Mouse (Mus musculus): Measurements from ENCODE around the gene Tldc2. TPM values are rescaled to one million over a fixed set of nuclear protein-coding genes. Genes with fewer than 3 reads are reported as not detected.
A peak's percentile ranks its signal among the peaks of the same experiment; 100 is the strongest.

Tldc2 gene
- polyA plus RNA-seq, 1 experiment from 2014 or later, result 0.27 TPM

DNA sequence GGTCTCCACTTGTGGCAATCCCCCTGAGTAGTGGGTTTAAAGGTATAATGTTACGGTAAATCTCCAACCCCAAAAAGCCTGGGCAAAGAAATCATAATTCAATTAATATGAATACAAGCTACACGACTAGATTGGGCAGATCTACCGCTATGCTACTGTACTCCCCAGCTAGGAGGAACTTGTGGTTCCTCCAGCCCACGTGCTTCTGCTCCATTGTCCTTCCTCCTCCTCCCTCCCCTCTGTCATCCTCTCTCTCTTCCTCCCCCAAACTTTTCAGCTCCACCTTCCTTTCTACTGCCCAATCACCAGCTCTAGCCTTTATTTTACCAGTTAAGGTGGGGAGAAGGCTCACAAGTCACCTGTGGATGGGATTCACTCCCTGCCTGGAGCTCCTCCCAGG lies 21.4 kb downstream of the Tldc2 start:
- Histone ChIP-seq H3K9me3 (replicated peaks) (no peaks in the 10 kb centered on the region), H3K4me1 (no peaks in the 10 kb centered on the region), H3K36me3 (peaks cover 79% of the 10 kb centered on the region), H3K9ac (no peak overlapping the region), H3K27ac (no peak overlapping the region), H3K27me3 (no peaks in the 10 kb centered on the region), H3K4me2 (no peak overlapping the region), H3K4me3 (replicated peaks) (no peak overlapping the region)
- WGBS, result 91% methylated on average over 4 of the region's 4 CpGs
- no peak for ATAC-seq (replicated peaks; ENCODE audit: low FRiP score)

DNA sequence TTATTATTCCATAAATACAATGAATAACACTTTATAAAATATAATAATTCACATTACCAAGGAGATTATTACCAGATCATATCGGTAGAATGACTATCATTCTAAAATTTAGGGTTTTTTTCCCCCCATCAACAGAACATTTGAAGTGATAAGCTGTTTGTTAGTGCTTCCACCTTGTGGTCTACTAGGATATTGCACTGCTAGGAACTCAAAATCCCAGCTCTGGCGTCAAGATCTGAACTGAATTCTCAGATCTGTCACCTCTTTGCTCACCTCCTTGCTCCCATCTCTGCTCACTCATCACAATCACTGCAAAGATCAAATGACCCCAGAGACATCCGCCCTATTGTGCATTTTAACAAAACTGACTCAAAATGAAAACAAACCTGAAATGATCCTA lies 30.1 kb downstream of the Tldc2 start:
- H3K36me3 ChIP-seq, result peaks cover 66% of the 10 kb centered on the region
- no peaks in the 10 kb centered on the region for H3K27me3 ChIP-seq
- ATAC-seq (replicated peaks; ENCODE audit: low FRiP score), result no peak
- H3K27ac ChIP-seq, result no peak overlapping the region
- H3K4me1 ChIP-seq, result no peaks in the 10 kb centered on the region
- H3K9me3 ChIP-seq (replicated peaks), result no peaks in the 10 kb centered on the region
- H3K4me2 ChIP-seq, result no peak overlapping the region
- H3K9ac ChIP-seq, result no peak overlapping the region
- 23% methylated on average over 3 of the region's 3 CpGs for WGBS
- H3K4me3 ChIP-seq (replicated peaks), result no peak overlapping the region

DNA sequence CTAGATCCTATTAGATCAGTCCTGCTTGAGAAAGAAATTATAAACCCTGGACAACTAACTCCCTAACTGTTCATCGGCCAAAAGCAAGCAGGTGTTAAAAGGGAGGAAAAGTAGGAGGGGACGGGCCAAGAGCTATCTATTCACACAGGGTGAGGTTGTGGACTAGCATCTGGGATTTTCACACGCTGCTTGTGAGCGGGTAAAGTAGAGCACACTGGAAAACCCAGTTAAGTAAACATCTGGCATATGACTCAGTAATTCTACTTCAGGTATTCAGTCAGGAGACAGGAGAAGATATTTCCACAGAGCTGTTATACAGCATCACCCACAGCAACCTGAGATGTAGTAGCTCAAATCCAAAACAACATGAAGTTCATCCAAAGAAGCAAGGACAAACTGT lies 31.7 kb downstream of the Tldc2 start:
- H3K27ac ChIP-seq, result no peak overlapping the region
- H3K27me3 ChIP-seq, result no peaks in the 10 kb centered on the region
- no peak for ATAC-seq (replicated peaks; ENCODE audit: low FRiP score)
- H3K9ac ChIP-seq, result no peak overlapping the region
- no peak overlapping the region for H3K4me2 ChIP-seq
- H3K4me3 ChIP-seq (replicated peaks), result no peak overlapping the region
- peaks cover 63% of the 10 kb centered on the region for H3K36me3 ChIP-seq
- 81% methylated on average over 4 of the region's 4 CpGs for WGBS
- H3K4me1 ChIP-seq, result no peaks in the 10 kb centered on the region
- H3K9me3 ChIP-seq (replicated peaks), result no peaks in the 10 kb centered on the region

DNA sequence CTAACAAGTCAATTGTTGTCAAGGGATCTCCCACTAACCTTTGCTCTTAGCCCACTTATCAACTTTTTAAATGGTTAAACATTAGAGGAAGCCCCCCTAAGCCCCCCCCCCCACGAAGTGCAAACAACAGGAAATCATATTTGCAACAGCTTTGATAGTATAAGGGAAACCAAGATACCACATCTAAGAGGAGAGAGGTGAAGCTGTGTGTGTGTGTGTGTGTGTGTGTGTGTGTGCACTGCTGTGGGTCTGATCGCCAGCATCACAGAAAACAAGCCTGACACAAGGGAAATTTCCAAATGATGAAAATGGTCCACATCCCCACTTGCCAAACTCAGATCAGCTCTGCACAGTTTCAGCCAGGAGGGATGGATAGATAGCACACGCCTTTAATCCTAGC lies 32.2 kb downstream of the Tldc2 start:
- Histone ChIP-seq H3K4me3 (replicated peaks) (no peak overlapping the region), H3K27ac (no peak overlapping the region), H3K4me1 (no peaks in the 10 kb centered on the region), H3K9me3 (replicated peaks) (no peaks in the 10 kb centered on the region), H3K36me3 (peaks cover 57% of the 10 kb centered on the region), H3K4me2 (no peak overlapping the region), H3K27me3 (no peaks in the 10 kb centered on the region), H3K9ac (no peak overlapping the region)
- ATAC-seq (replicated peaks; ENCODE audit: low FRiP score), result no peak
- 76% methylated on average over 3 of the region's 3 CpGs for WGBS

DNA sequence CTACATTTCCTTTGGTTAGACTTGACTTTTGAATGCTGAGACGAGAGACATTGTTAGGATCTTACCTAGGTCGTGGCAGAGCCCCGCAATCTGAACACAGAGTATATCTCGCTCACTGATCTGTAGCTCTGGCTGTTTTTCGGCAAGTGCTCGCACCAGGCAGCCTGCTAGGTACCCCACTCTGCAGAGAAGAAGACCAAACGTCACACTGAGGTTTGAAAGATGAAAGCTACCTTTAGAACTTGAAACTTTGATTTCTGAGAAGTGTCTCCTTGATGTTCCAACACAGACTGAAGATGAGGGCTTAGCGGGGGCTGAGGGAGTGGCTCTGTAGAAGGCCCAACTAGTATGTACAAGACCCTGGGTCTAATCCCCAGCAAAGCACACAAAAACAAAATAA lies 34.9 kb downstream of the Tldc2 start:
- Histone ChIP-seq H3K27ac (no peak overlapping the region), H3K36me3 (peaks cover 56% of the 10 kb centered on the region), H3K4me1 (no peaks in the 10 kb centered on the region), H3K27me3 (no peaks in the 10 kb centered on the region), H3K4me2 (no peak overlapping the region), H3K9ac (no peak overlapping the region), H3K9me3 (replicated peaks) (no peaks in the 10 kb centered on the region), H3K4me3 (replicated peaks) (no peak overlapping the region)
- 91% methylated on average over 8 of the region's 8 CpGs for WGBS
- no peak for ATAC-seq (replicated peaks; ENCODE audit: low FRiP score)

DNA sequence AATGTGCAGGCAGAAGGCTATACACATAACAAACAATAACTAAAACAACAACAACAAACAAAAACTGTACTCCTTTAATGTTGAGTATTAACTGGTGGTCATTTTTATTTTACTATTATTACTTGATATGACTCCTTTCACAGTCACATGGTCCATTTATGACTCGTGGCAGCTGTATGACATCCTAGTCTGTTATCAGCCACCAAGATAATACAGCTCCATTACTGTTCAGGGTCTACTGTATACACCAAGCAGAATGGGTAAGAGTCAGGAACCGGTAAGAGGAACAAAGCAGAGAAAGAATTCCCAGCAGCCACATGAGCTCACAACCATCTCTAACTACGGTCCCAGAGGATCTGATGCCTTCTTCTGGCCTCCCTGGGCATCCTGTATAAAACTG lies 38.4 kb downstream of the Tldc2 start:
- Histone ChIP-seq H3K4me2 (no peak overlapping the region), H3K27me3 (no peaks in the 10 kb centered on the region), H3K9me3 (replicated peaks) (no peaks in the 10 kb centered on the region), H3K36me3 (peaks cover 60% of the 10 kb centered on the region), H3K4me3 (replicated peaks) (no peak overlapping the region), H3K4me1 (no peaks in the 10 kb centered on the region), H3K9ac (no peak overlapping the region), H3K27ac (no peak overlapping the region)
- ATAC-seq (replicated peaks; ENCODE audit: low FRiP score), result no peak
- WGBS, result 86% methylated on average over 3 of the region's 3 CpGs

DNA sequence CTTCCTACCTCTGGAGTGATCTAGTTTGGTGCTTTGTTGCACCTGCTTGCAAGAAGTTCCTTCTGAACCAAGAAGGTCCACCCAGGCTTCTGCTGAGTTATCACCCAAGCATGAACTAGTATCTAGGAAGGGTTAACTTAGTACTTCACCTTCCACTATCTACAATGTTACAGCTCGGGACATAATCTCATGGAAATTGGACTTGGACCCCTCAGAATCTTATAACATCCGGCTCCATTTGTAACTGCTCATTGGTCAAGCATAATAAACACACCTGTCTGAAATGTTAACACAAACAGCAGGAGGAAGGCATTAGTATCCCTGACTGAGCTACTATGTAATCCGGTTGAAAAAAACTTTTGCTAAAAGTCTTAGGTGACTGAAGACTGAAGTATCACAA lies 40.5 kb downstream of the Tldc2 start:
- no peak for ATAC-seq (replicated peaks; ENCODE audit: low FRiP score)
- Histone ChIP-seq H3K27me3 (no peaks in the 10 kb centered on the region), H3K4me2 (no peak overlapping the region), H3K36me3 (peaks cover 45% of the 10 kb centered on the region), H3K4me1 (0 out of 2 replicates have a peak, but pooled peaks cover 2% of the 10 kb centered on the region), H3K9me3 (replicated peaks) (no peaks in the 10 kb centered on the region), H3K9ac (no peak overlapping the region), H3K4me3 (replicated peaks) (no peak overlapping the region), H3K27ac (no peak overlapping the region)
- WGBS, result 83% methylated on average over 3 of the region's 3 CpGs

DNA sequence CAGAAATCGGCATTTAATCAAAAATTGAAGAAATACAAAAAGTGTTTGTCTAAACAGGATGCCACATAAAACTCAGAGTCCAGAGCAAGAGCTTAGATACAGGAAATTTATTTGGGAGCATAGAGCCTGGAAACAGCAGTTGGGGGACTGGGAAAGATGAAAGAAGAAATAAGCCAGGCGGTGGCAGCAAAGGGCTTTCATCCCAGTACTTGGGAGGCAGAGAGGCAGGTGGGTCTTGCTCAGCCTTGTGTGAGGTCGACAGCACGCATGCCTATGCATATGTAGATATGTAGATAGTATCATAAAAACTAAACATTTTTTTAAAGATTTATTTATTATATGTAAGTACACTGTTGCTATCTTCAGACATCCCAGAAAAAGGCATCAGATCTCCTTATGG lies 41.2 kb downstream of the Tldc2 start:
- Histone ChIP-seq H3K4me3 (replicated peaks) (no peak overlapping the region), H3K36me3 (peaks cover 41% of the 10 kb centered on the region), H3K4me2 (no peak overlapping the region), H3K9ac (no peak overlapping the region), H3K27me3 (no peaks in the 10 kb centered on the region), H3K4me1 (peaks cover 5% of the 10 kb centered on the region; the same call in 1 of the 2 replicates), H3K9me3 (replicated peaks) (no peaks in the 10 kb centered on the region), H3K27ac (no peak overlapping the region)
- ATAC-seq (replicated peaks; ENCODE audit: low FRiP score), result no peak
- WGBS, result 68% methylated on average over 4 of the region's 4 CpGs

DNA sequence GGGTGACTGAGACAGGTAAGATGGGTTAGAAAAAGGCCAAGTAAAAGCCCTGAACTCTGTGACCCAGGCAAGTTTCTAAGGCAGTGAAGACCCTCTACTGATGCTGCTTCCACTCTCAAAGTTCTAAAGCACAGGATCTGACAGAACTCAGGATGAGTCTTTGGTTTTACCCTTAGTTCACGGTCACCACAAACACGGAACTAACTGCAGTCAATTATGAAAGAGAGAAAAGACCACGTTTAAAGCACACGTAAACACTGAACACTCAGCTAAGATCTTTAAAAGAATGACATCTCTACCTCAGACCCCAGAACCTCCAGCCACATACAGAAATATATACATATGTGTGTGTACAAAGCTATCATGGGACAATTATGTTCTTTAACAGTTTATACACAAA lies 42.2 kb downstream of the Tldc2 start:
- Histone ChIP-seq H3K36me3 (peaks cover 39% of the 10 kb centered on the region), H3K27me3 (no peaks in the 10 kb centered on the region), H3K9me3 (replicated peaks) (no peaks in the 10 kb centered on the region), H3K4me2 (no peak overlapping the region), H3K9ac (no peak overlapping the region), H3K4me1 (peaks cover 12% of the 10 kb centered on the region), H3K4me3 (replicated peaks) (no peak overlapping the region), H3K27ac (no peak overlapping the region)
- 85% methylated on average over 4 of the region's 4 CpGs for WGBS
- no peak for ATAC-seq (replicated peaks; ENCODE audit: low FRiP score)

DNA sequence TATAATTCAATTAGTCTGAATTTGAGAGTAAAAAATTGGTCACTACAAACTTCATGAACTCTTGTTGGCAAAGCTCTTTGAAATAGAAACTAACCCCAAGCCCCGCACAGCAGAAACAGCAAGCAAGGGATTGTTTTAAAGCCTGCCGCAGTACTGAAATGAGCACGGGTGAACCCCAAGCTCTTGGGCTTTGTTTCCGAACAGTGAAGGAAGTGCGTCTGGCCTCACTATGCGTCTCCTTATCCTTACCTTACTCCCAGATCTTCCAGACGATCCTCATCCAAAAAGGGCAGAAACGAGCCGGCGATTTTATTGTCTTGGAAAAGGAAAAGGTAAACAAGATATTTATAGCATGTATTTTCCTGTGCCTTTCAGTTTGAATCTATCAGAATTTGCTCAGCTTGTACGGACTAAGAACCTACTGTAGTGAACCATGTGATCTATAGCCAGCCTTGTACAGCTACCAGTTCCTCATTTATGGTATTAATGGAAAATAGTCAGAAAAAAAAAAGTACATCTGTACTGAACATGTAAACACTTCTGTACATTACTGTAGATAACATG lies 42.8 kb downstream of the Tldc2 start:
- no peaks in the 10 kb centered on the region for H3K27me3 ChIP-seq
- WGBS, result 71% methylated on average over 11 of the region's 11 CpGs
- no peak overlapping the region for H3K4me2 ChIP-seq
- no peaks in the 10 kb centered on the region for H3K9me3 ChIP-seq (replicated peaks)
- no peak overlapping the region for H3K4me3 ChIP-seq (replicated peaks)
- ATAC-seq (replicated peaks; ENCODE audit: low FRiP score), result no peak
- H3K4me1 ChIP-seq, result peaks cover 14% of the 10 kb centered on the region
- peaks cover 34% of the 10 kb centered on the region for H3K36me3 ChIP-seq
- H3K9ac ChIP-seq, result no peak overlapping the region
- no peak overlapping the region for H3K27ac ChIP-seq

DNA sequence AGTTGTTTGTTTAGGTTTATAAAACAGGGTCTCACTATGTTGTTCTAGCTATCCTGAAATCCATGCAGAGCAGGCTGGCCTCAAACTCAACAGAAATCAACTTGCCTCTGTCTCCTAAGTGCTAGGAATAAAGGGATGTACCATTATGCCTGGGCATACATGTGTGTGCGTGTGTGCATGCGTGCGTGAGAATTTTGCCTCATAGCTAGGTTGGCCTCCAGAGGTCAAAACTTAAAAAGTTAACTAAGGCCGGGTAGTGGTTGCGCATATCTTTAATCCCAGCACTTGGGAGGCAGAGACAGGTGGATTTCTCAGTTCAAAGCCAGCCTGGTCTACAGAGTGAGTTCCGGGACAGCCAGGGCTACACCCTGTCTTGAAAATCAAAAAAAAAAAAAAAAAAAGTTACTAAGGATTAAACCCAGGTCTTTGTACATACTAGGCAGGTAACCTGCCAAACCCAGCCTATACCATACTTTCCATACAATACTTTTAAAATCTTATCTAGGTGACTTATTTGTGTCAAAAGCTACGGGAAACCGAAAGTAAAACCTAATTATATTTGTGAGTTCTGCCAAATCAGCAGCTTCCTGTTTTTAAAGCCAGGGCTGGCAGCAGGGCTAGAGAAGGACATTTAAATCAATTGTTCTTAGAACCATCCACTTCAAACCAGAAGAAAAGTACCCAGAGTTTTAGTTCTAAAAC lies 44.1 kb downstream of the Tldc2 start:
- WGBS, result 82% methylated on average over 8 of the region's 8 CpGs
- Histone ChIP-seq H3K9ac (no peak overlapping the region), H3K9me3 (replicated peaks) (no peaks in the 10 kb centered on the region), H3K27me3 (no peaks in the 10 kb centered on the region), H3K36me3 (peaks cover 28% of the 10 kb centered on the region), H3K4me1 (peaks cover 14% of the 10 kb centered on the region), H3K4me3 (replicated peaks) (no peak overlapping the region), H3K4me2 (0 out of 2 replicates have a peak overlapping the region, but pooled peaks have one; percentile 7), H3K27ac (no peak overlapping the region)
- ATAC-seq (replicated peaks; ENCODE audit: low FRiP score), result no peak

DNA sequence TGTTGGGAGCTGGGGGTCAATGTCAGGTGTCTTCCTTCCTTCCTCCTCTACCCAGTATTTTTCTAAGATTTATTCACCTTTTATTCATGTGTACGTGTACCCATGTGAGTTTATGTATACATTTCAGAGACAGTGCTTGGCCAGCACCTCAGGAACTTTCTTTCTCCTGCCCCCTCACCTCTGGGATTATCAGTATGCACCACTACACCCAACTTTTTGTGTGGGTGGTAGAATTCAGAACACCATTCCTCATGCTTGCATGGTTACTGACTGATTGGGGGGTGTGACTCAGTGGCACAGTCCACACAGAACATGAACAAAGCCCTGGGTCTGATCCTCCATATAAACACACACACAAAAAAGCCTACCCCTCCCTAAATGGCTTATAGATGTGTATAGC lies 45.2 kb downstream of the Tldc2 start:
- ATAC-seq (replicated peaks; ENCODE audit: low FRiP score), result no peak
- Histone ChIP-seq H3K4me3 (replicated peaks) (no peak overlapping the region), H3K27ac (no peak overlapping the region), H3K27me3 (no peaks in the 10 kb centered on the region), H3K4me2 (no peak overlapping the region), H3K9me3 (replicated peaks) (no peaks in the 10 kb centered on the region), H3K36me3 (peaks cover 17% of the 10 kb centered on the region), H3K4me1 (peaks cover 14% of the 10 kb centered on the region), H3K9ac (no peak overlapping the region)
- 91% methylated on average over 1 of the region's 1 CpGs for WGBS

Measured in kidney, embryonic 15.5 days (tissue).